Mouse (Mus musculus): ENCODE measurements around the gene Grm3. TPM values are rescaled to one million over a fixed set of nuclear protein-coding genes. Genes with fewer than 3 reads are reported as not detected.

Grm3 gene
- polyA plus RNA-seq, 1 experiment from 2014 or later: not detected

DNA sequence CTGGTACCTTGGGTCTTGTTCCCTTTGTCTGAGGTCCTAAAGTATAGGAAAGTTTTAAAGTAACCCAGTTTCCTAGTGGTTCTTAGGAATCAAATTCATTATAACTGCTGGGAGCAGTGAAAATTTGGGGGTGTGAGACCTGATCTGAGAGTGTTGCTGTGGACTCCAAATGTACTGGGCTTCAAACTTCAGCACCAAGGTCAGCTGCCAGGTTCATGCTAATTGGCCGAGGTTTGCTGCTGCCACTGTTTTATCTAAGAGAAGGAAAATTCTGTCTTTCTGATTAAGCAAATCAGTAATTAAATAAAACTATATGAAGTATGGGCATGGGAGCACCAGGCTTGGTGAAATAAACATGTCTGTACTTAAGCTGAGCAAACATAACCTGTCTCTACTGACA is 278.8 kb downstream of the Grm3 start:
- H3K4me2 ChIP-seq (ENCODE audit: low read depth, low read length): no peak overlapping the region
- H3K9ac ChIP-seq (replicated peaks): no peak overlapping the region
- peak; percentile 13 for DNase-seq
- no peaks in the 10 kb centered on the region for H3K36me3 ChIP-seq (replicated peaks; ENCODE audit: insufficient read depth, low read length)
- no peaks in the 10 kb centered on the region for H3K4me1 ChIP-seq (ENCODE audit: insufficient read depth)
- no peak for ATAC-seq
- H3K9me3 ChIP-seq (ENCODE audit: low read length): no peaks in the 10 kb centered on the region
- no peaks in the 10 kb centered on the region for H3K27me3 ChIP-seq (ENCODE audit: insufficient read depth, low read length)
- TF ChIP-seq CTCF (IDR thresholded peaks at IDR 0.05; ENCODE audit: low read depth) (no peak), EP300 (IDR thresholded peaks at IDR 0.05; ENCODE audit: low read depth) (no peak)
- WGBS (ENCODE audit: insufficient replicate concordance): 6% methylated on average over 1 of the region's 1 CpGs
- no peak overlapping the region for H3K4me3 ChIP-seq (ENCODE audit: low read depth, low read length)
- H3K27ac ChIP-seq (ENCODE audit: low read depth): no peak overlapping the region

Data from liver, postnatal 0 days (tissue).